Mouse (Mus musculus) granulocyte monocyte progenitor cell, adult 5-6 weeks (primary cell): Measurements from ENCODE around the gene Tssk6. TPM values are rescaled to one million over a fixed set of nuclear protein-coding genes. Genes with fewer than 3 reads are reported as not detected.

Source experiments
- total RNA-seq, 2 experiments: library from RNA; stranded (forward) in 1 of 2; stranded (reverse) in 1 of 2; fragments of 200-712, 200-1000 nt in 1 of 2; fragments of >200 nt in 1 of 2; fragmentation: Nextera tagmentation in 1 of 2; gene quantifications; 2 replicates each; pipeline ENCODE4 v1.2.3; 2014 to 2017

Tssk6 gene
- total RNA-seq, 2 experiments from 2014 or later, result 0.73 to 2.5 TPM

Other genes with a start within 250 kb of the Tssk6 start
- not detected in 2 replicates for gene Zfp964, start 247.7 kb upstream of the Tssk6 start, total RNA-seq (2014; fragmentation: Nextera tagmentation)
- gene Zfp964, start 247.7 kb upstream of the Tssk6 start, total RNA-seq (2017), result 0.13 TPM in 1 of 2 replicates, not detected in the other
- gene Zfp869, start 191.5 kb upstream of the Tssk6 start, total RNA-seq (2014; fragmentation: Nextera tagmentation), result 12.5 and 22.8 TPM in 2 replicates
- gene Zfp869, start 191.5 kb upstream of the Tssk6 start, total RNA-seq (2017), result 22.8 and 26.0 TPM in 2 replicates
- gene Zfp963, start 152.2 kb upstream of the Tssk6 start, total RNA-seq (2014; fragmentation: Nextera tagmentation), result 1.7 and 9.8 TPM in 2 replicates
- 2.2 TPM in 2 replicates for gene Zfp963, start 152.2 kb upstream of the Tssk6 start, total RNA-seq (2017)
- not detected in 2 replicates for gene Gm20422, start 127.3 kb upstream of the Tssk6 start, total RNA-seq (2014; fragmentation: Nextera tagmentation)
- 4.1 TPM in 1 of 2 replicates, not detected in the other for gene Gm20422, start 127.3 kb upstream of the Tssk6 start, total RNA-seq (2017)
- 33.3 and 43.5 TPM in 2 replicates for gene Atp13a1, start 111.0 kb upstream of the Tssk6 start, total RNA-seq (2014; fragmentation: Nextera tagmentation)
- gene Atp13a1, start 111.0 kb upstream of the Tssk6 start, total RNA-seq (2017), result 18.5 and 19.1 TPM in 2 replicates
- gene Zfp866, start 111.0 kb upstream of the Tssk6 start, total RNA-seq (2014; fragmentation: Nextera tagmentation), result 25.1 and 35.3 TPM in 2 replicates
- 17.9 and 18.3 TPM in 2 replicates for gene Zfp866, start 111.0 kb upstream of the Tssk6 start, total RNA-seq (2017)
- 53.7 and 60.9 TPM in 2 replicates for gene Gmip, start 93.5 kb upstream of the Tssk6 start, total RNA-seq (2014; fragmentation: Nextera tagmentation)
- gene Gmip, start 93.5 kb upstream of the Tssk6 start, total RNA-seq (2017), result 26.4 and 43.8 TPM in 2 replicates
- 3.0 and 9.3 TPM in 2 replicates for gene Lpar2, start 79.8 kb upstream of the Tssk6 start, total RNA-seq (2014; fragmentation: Nextera tagmentation)
- 1.5 and 1.9 TPM in 2 replicates for gene Lpar2, start 79.8 kb upstream of the Tssk6 start, total RNA-seq (2017)
- 7.0 and 25.1 TPM in 2 replicates for gene Pbx4, start 69.7 kb upstream of the Tssk6 start, total RNA-seq (2014; fragmentation: Nextera tagmentation)
- 5.6 and 9.3 TPM in 2 replicates for gene Pbx4, start 69.7 kb upstream of the Tssk6 start, total RNA-seq (2017)
- not detected in 2 replicates for gene Cilp2, start 14.5 kb upstream of the Tssk6 start, total RNA-seq (2014; fragmentation: Nextera tagmentation)
- gene Cilp2, start 14.5 kb upstream of the Tssk6 start, total RNA-seq (2017), result not detected in 2 replicates
- 76.7 and 98.5 TPM in 2 replicates for gene Ndufa13, start 374 bp downstream of the Tssk6 start, total RNA-seq (2014; fragmentation: Nextera tagmentation)
- 107 and 110 TPM in 2 replicates for gene Ndufa13, start 374 bp downstream of the Tssk6 start, total RNA-seq (2017)
- gene Yjefn3, start 528 bp downstream of the Tssk6 start, total RNA-seq (2014; fragmentation: Nextera tagmentation), result 2.7 TPM in 1 of 2 replicates, not detected in the other
- gene Yjefn3, start 528 bp downstream of the Tssk6 start, total RNA-seq (2017), result not detected in 2 replicates
- gene Gatad2a, start 94.2 kb downstream of the Tssk6 start, total RNA-seq (2014; fragmentation: Nextera tagmentation), result 51.7 and 69.2 TPM in 2 replicates
- 47.5 and 58.2 TPM in 2 replicates for gene Gatad2a, start 94.2 kb downstream of the Tssk6 start, total RNA-seq (2017)
- 29.9 and 34.9 TPM in 2 replicates for gene Mau2, start 140.6 kb downstream of the Tssk6 start, total RNA-seq (2014; fragmentation: Nextera tagmentation)
- 27.3 and 29.0 TPM in 2 replicates for gene Mau2, start 140.6 kb downstream of the Tssk6 start, total RNA-seq (2017)
- 18.4 and 22.6 TPM in 2 replicates for gene Sugp1, start 140.6 kb downstream of the Tssk6 start, total RNA-seq (2014; fragmentation: Nextera tagmentation)
- 24.3 and 26.0 TPM in 2 replicates for gene Sugp1, start 140.6 kb downstream of the Tssk6 start, total RNA-seq (2017)
- 3.9 TPM in 1 of 2 replicates, not detected in the other for gene Tm6sf2, start 170.7 kb downstream of the Tssk6 start, total RNA-seq (2014; fragmentation: Nextera tagmentation)
- not detected in 2 replicates for gene Tm6sf2, start 170.7 kb downstream of the Tssk6 start, total RNA-seq (2017)
- gene Hapln4, start 181.3 kb downstream of the Tssk6 start, total RNA-seq (2014; fragmentation: Nextera tagmentation), result not detected in 2 replicates
- not detected in 2 replicates for gene Hapln4, start 181.3 kb downstream of the Tssk6 start, total RNA-seq (2017)
- gene Ncan, start 218.7 kb downstream of the Tssk6 start, total RNA-seq (2014; fragmentation: Nextera tagmentation), result not detected in 2 replicates
- gene Ncan, start 218.7 kb downstream of the Tssk6 start, total RNA-seq (2017), result not detected in 2 replicates
- 37.0 and 64.5 TPM in 2 replicates for gene Nr2c2ap, start 229.1 kb downstream of the Tssk6 start, total RNA-seq (2014; fragmentation: Nextera tagmentation)
- gene Nr2c2ap, start 229.1 kb downstream of the Tssk6 start, total RNA-seq (2017), result 8.7 and 9.4 TPM in 2 replicates
- 4.8 and 6.9 TPM in 2 replicates for gene Rfxank, start 237.0 kb downstream of the Tssk6 start, total RNA-seq (2014; fragmentation: Nextera tagmentation)
- gene Rfxank, start 237.0 kb downstream of the Tssk6 start, total RNA-seq (2017), result 5.9 and 11.6 TPM in 2 replicates
- 26.6 and 53.7 TPM in 2 replicates for gene Borcs8, start 237.3 kb downstream of the Tssk6 start, total RNA-seq (2014; fragmentation: Nextera tagmentation)
- gene Borcs8, start 237.3 kb downstream of the Tssk6 start, total RNA-seq (2017), result 34.3 and 40.0 TPM in 2 replicates
- not detected in 2 replicates for gene Mef2b, start 237.5 kb downstream of the Tssk6 start, total RNA-seq (2014; fragmentation: Nextera tagmentation)
- not detected in 2 replicates for gene Mef2b, start 237.5 kb downstream of the Tssk6 start, total RNA-seq (2017)